Mouse (Mus musculus): Measurements from ENCODE around the gene Tmem91.

Gene Tmem91

DNA sequence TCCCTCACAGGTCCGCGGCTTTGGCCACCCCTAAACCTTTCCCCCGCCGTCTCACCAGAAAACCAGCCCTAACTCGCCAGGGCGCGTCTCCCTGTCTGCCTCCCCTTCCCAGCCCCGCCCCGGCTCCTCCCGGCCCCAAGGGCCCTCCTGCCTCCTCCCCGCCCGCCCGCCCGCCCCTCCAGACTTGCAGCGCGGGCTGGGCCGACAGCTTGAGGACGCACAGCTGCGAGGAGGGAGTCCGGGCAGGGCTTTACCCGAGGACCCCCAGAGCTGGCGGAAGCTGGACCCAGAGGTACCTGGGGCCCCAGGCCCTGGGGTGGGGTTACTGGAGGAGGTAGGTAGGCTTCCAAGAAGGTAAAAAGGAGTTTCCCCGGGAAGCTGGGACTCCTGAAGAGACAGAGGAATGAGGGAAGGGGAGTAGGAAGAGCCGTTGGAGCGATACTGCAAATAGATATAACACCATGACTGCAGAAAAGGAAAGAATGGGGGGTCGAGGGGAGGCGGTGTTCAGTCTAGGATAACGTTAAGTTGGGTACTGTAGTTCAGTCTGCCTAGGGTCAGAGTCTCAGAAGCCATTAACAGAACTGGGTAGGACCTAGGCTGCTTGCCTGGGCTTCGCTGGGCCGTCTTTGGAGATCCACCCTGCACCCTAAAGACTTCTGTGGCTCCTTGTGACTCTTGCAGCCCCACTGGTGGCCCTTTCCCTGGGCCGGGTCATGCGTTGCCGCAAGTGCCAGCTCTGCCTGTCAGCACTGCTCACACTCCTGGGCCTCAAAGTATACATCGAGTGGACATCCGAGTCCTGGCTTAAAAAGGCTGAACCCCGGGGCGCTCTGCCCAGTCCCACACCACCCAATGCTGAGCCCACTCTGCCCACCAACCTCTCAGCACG is 47.3 kb downstream of the Tmem91 start:
- TF ChIP-seq GATA4 (IDR thresholded peaks at IDR 0.05; ENCODE audit: insufficient replicate concordance, low read length): no peak

GRCm38 (mm10) chr7:25626509-25627430 is 48.2 kb downstream of the Tmem91 start, which contains the start of gene B3gnt8:
Gene B3gnt8 (plus strand): TSS chr7:25626654.
- no peak for TF ChIP-seq GATA4 (IDR thresholded peaks at IDR 0.05; ENCODE audit: insufficient replicate concordance, low read length)

DNA sequence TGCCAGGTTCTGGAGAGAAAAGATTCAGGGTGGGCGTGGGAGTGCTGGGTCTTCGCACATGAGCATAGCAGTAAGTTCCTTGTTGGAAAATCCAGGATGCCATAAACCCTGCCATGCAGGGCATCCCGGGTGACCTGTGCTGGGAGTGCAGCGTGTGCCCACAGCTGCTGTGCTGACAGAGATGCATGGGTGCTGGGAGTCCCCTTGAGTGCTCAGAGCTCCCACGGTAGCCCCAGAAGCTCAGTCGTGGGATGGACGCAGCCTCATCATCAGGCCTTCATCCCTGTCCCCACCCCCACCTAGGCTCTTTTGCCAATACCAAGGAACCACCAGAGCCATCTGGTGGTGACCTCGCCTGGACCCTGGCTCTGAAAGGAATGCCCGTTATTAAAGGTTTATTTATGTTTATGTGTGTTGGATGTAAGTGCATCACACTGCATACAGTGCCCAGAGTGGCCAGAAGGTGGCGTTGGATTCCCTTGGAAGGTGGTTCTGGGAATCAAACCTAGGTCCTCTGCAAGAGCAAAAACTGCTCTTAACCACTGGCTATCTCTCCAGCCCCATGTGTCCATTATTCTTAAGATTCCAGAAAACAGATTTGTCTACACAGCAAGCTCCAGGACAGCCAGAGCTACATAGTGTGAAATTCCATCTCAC is 49.2 kb downstream of the Tmem91 start:
- TF ChIP-seq GATA4 (IDR thresholded peaks at IDR 0.05; ENCODE audit: insufficient replicate concordance, low read length): no peak

- TF ChIP-seq GATA4 (IDR thresholded peaks at IDR 0.05; ENCODE audit: insufficient replicate concordance, low read length): no peak
These were observed 50.1 kb downstream of the Tmem91 start for GRCm38 (mm10) chr7:25624851-25625250.

DNA sequence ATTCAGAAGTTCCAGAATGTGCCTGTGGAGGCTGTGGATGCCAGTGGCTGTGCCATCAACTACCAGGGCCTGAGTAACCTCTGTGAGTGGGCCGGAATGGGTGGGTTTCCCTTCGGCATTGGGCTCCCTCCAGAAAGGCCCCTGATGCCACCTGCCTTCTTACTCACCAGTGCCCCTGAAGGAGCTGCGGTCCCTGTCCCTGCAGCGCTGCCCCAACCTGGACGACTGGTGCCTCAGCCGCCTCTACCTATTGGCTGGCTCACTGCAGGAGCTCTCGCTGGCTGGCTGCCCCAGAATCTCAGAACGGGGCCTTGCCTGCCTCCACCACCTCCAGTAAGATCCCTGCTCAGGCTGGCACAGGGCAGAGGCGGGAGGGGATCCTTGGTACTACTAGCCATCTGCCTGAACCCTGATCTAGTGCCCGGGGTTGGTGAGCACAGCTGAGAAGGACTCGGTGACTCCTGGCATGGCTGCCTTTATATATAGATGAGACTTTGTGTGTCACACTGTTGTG is 51.1 kb downstream of the Tmem91 start:
- no peak for TF ChIP-seq GATA4 (IDR thresholded peaks at IDR 0.05; ENCODE audit: insufficient replicate concordance, low read length)

- no peak for TF ChIP-seq GATA4 (IDR thresholded peaks at IDR 0.05; ENCODE audit: insufficient replicate concordance, low read length)
These were observed 54.2 kb downstream of the Tmem91 start for GRCm38 (mm10) chr7:25620751-25621150.

DNA sequence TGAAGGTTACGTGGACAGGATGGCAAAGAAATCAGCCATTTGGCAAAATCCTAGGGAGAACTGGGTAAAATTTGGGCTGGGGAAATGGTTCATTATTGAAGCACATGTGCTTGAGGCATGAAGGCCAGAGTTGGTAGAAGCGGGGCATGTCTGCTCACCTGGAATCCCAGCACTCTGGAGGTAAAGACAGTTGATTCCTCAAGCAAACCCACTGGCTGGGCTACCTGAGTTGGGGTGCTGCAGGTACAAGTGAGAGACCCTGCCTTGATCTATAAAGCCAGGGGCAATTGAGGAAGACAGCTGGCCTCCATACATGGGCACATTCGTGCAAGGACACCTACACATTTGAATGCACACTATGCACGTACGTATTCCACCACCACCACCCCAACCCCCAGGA is 54.9 kb downstream of the Tmem91 start:
- no peak for TF ChIP-seq GATA4 (IDR thresholded peaks at IDR 0.05; ENCODE audit: insufficient replicate concordance, low read length)

- no peak for TF ChIP-seq GATA4 (IDR thresholded peaks at IDR 0.05; ENCODE audit: insufficient replicate concordance, low read length)
These were observed 55.3 kb downstream of the Tmem91 start for GRCm38 (mm10) chr7:25619722-25619991.
